Mouse (Mus musculus) right cerebral cortex, postnatal 36 days (tissue): ENCODE measurements around the gene Olfr617.
"Not testable (repeated sequence)": the region's sequence is repeated elsewhere in the genome, so short reads cannot be mapped to it uniquely, and the experiment has no call there.

Experiments
- DNase-seq, 2 experiments: peaks; one replicate each; pipeline ENCODE4 v3.0.0; 2022; ENCODE audit warnings: low spot score in 2 of 2, mixed read lengths in 1 of 2

Gene Olfr617

GRCm38 (mm10) chr7:103572761-103573160 is at the start of gene Olfr617:
Gene Olfr617, plus strand, starts transcription at chr7:103573061.
- DNase-seq, result no peak

GRCm38 (mm10) chr7:103542617-103543016 is 30.2 kb upstream of the Olfr617 start, which contains the start of gene Olfr612:
Gene Olfr612, minus strand, starts transcription at chr7:103542717.
- DNase-seq, result not testable (repeated sequence)

- no peak for DNase-seq
Observed at GRCm38 (mm10) chr7:103547774-103548173, 25.1 kb upstream of the Olfr617 start, which contains the start of gene Olfr613. Gene Olfr613, plus strand, starts transcription at chr7:103548074.

GRCm38 (mm10) chr7:103555779-103556178 is 17.1 kb upstream of the Olfr617 start, which contains the start of gene Olfr615:
Gene Olfr615, plus strand, starts transcription at chr7:103556079.
- no peak for DNase-seq

- no peak for DNase-seq
Observed at GRCm38 (mm10) chr7:103569043-103569442, 3.8 kb upstream of the Olfr617 start, which contains the start of gene Olfr616. Gene Olfr616, minus strand, starts transcription at chr7:103569143.

- DNase-seq, result no peak
Observed at GRCm38 (mm10) chr7:103589803-103590202, 16.9 kb downstream of the Olfr617 start, which contains the start of gene Olfr618. Gene Olfr618, plus strand, starts transcription at chr7:103590103.

GRCm38 (mm10) chr7:103600275-103600674 is 27.4 kb downstream of the Olfr617 start, which contains the start of gene Olfr619:
Gene Olfr619, plus strand, starts transcription at chr7:103600575.
- no peak for DNase-seq

GRCm38 (mm10) chr7:103607425-103607824 is 34.6 kb downstream of the Olfr617 start:
- DNase-seq, result no peak

- no peak for DNase-seq
Observed at GRCm38 (mm10) chr7:103612434-103612833, 39.6 kb downstream of the Olfr617 start, which contains the start of gene Olfr620. Gene Olfr620, minus strand, starts transcription at chr7:103612534.
